Mouse (Mus musculus) thymus, adult 2 months (tissue): ENCODE measurements around the gene Lrfn4.

Source experiments
- CTCF ChIP-seq: fragments of 200-500 bp; IDR thresholded peaks from 2 replicates; pipeline ENCODE4 v1.5.1; 2012; ENCODE audit warnings: mild to moderate bottlenecking, control low read depth, low read length, moderate library complexity, borderline replicate concordance; ENCODE audit not compliant: control insufficient read depth, poor library complexity, insufficient read depth; ENCODE audit errors: extremely low read depth
- POLR2A ChIP-seq: fragments of 200-500 bp; IDR thresholded peaks from 2 replicates; pipeline ENCODE4 v1.6.1; 2012; ENCODE audit warnings: mild to moderate bottlenecking, low read length, control low read depth, moderate library complexity; ENCODE audit not compliant: control insufficient read depth, poor library complexity, insufficient read depth; ENCODE audit errors: extremely low read depth

- no peak for TF ChIP-seq CTCF
- TF ChIP-seq POLR2A, result no peak
Measured at GRCm38 (mm10) chr19:4624006-4624405, 8.5 kb upstream of the Lrfn4 start.
